In genomic region chr6:77848796-77849195, GRCm38 (mm10) we compare ENCODE assay signal across 21 mouse cellular contexts.
A peak's percentile ranks its signal among the peaks of the same experiment; 100 is the strongest.
DNase-seq lines count a peak whose midpoint lies in the region; ATAC-seq and TF ChIP-seq lines count a peak whose summit lies in the region.
"Had no signal": no experiment of that assay in that cellular context is flagged by ENCODE, and none has a peak within 500 bp of the region (broad histone marks: within the 10 kb centered on the region; RNA-seq: fewer than 3 reads in every experiment).

No protein-coding gene starts in this region.

- no peak overlapping the region for H3K4me2 ChIP-seq in forebrain, postnatal 0 days (ENCODE audit: low read depth)
- no peak overlapping the region for H3K4me2 ChIP-seq in forebrain, embryonic 12.5 days
- H3K4me2 ChIP-seq in midbrain, embryonic 11.5 days: no peak overlapping the region
- no peak overlapping the region for H3K4me2 ChIP-seq in midbrain, embryonic 13.5 days (replicated peaks)
- H3K4me2 ChIP-seq: liver, embryonic 13.5 days; neural tube, embryonic 15.5 days had no signal

- DNase-seq in adrenal gland, adult (ENCODE audit: inconsistent age in 2 of 2, low spot score in 1 of 2): peak; percentile 13 to 72
- DNase-seq in adrenal gland, adult 18-20 months (ENCODE audit: low spot score in 2 of 2): no peak
- DNase-seq in forebrain, postnatal 0 days: no peak
- DNase-seq in midbrain, embryonic 11.5 days (ENCODE audit: low spot score, missing footprints): peak; percentile 81
- peak; percentile 75 for DNase-seq in brain, adult 2 months (ENCODE audit: low read depth, low spot score)
- DNase-seq in urinary bladder, postnatal 4 days (ENCODE audit: low spot score in 2 of 2): no peak
- DNase-seq: gastrocnemius, adult 2 months; heart, postnatal 4 days; kidney, adult 18-20 months; kidney, postnatal 4 days; liver, embryonic 13.5 days; lung, adult 2 months; thymus, adult 2 months; thymus, postnatal 4 days had no signal

- H3K4me1 ChIP-seq in forebrain, postnatal 0 days (ENCODE audit: insufficient read depth): no peaks in the 10 kb centered on the region
- no peaks in the 10 kb centered on the region for H3K4me1 ChIP-seq in forebrain, embryonic 12.5 days
- H3K4me1 ChIP-seq in midbrain, embryonic 11.5 days (ENCODE audit: control insufficient read depth, insufficient read depth, low read length): no peaks in the 10 kb centered on the region
- no peaks in the 10 kb centered on the region for H3K4me1 ChIP-seq in midbrain, embryonic 13.5 days (replicated peaks)
- H3K4me1 ChIP-seq: forebrain, embryonic 10.5 days; heart, embryonic 10.5 days; liver, embryonic 13.5 days had no signal

- no peaks in the 10 kb centered on the region for H3K9me3 ChIP-seq in forebrain, postnatal 0 days (ENCODE audit: low read length)
- no peaks in the 10 kb centered on the region for H3K9me3 ChIP-seq in forebrain, embryonic 12.5 days
- no peaks in the 10 kb centered on the region for H3K9me3 ChIP-seq in midbrain, embryonic 11.5 days (ENCODE audit: control insufficient read depth, low read length)
- H3K9me3 ChIP-seq in midbrain, embryonic 13.5 days: no peaks in the 10 kb centered on the region
- H3K9me3 ChIP-seq: forebrain, embryonic 10.5 days; heart, embryonic 10.5 days; liver, embryonic 13.5 days; neural tube, embryonic 15.5 days had no signal

- peak; percentile 21; the same call in 1 of the 2 replicates for ATAC-seq in forebrain, postnatal 0 days
- ATAC-seq in forebrain, embryonic 12.5 days (ENCODE audit: low FRiP score): no peak
- ATAC-seq in midbrain, embryonic 11.5 days (ENCODE audit: low FRiP score): no peak
- no peak for ATAC-seq in midbrain, embryonic 13.5 days
- ATAC-seq: inflammation-experienced regulatory T-cells, adult 6 months had no signal

- H3K36me3 ChIP-seq in forebrain, postnatal 0 days (ENCODE audit: insufficient read depth): no peaks in the 10 kb centered on the region
- H3K36me3 ChIP-seq in forebrain, embryonic 12.5 days (replicated peaks): no peaks in the 10 kb centered on the region
- H3K36me3 ChIP-seq in midbrain, embryonic 11.5 days (ENCODE audit: control insufficient read depth, insufficient read depth, low read length): no peaks in the 10 kb centered on the region
- H3K36me3 ChIP-seq in midbrain, embryonic 13.5 days: no peaks in the 10 kb centered on the region
- H3K36me3 ChIP-seq: forebrain, embryonic 10.5 days; heart, embryonic 10.5 days; liver, embryonic 13.5 days; neural tube, embryonic 15.5 days had no signal

- TF ChIP-seq CTCF in forebrain, postnatal 0 days (IDR thresholded peaks at IDR 0.05; ENCODE audit: low read depth): no peak

- H3K9ac ChIP-seq in forebrain, postnatal 0 days: no peak overlapping the region
- no peak overlapping the region for H3K9ac ChIP-seq in forebrain, embryonic 12.5 days
- no peak overlapping the region for H3K9ac ChIP-seq in midbrain, embryonic 11.5 days (ENCODE audit: low read length)
- H3K9ac ChIP-seq in midbrain, embryonic 13.5 days (replicated peaks): no peak overlapping the region
- H3K9ac ChIP-seq: liver, embryonic 13.5 days; neural tube, embryonic 15.5 days had no signal

- no peaks in the 10 kb centered on the region for H3K27me3 ChIP-seq in forebrain, postnatal 0 days (ENCODE audit: insufficient read depth, low read length)
- no peaks in the 10 kb centered on the region for H3K27me3 ChIP-seq in forebrain, embryonic 12.5 days
- no peaks in the 10 kb centered on the region for H3K27me3 ChIP-seq in midbrain, embryonic 11.5 days (ENCODE audit: control insufficient read depth, insufficient read depth, low read length)
- no peaks in the 10 kb centered on the region for H3K27me3 ChIP-seq in midbrain, embryonic 13.5 days
- H3K27me3 ChIP-seq: liver, embryonic 13.5 days; neural tube, embryonic 15.5 days had no signal

- H3K4me3 ChIP-seq in forebrain, postnatal 0 days (ENCODE audit: low read depth, low read length): no peak overlapping the region
- H3K4me3 ChIP-seq in forebrain, embryonic 12.5 days (replicated peaks): no peak overlapping the region
- no peak overlapping the region for H3K4me3 ChIP-seq in midbrain, embryonic 11.5 days (ENCODE audit: low read depth, low read length)
- no peak overlapping the region for H3K4me3 ChIP-seq in midbrain, embryonic 13.5 days (replicated peaks)
- H3K4me3 ChIP-seq: forebrain, embryonic 10.5 days; gastrocnemius, adult 2 months; heart, embryonic 10.5 days; liver, embryonic 13.5 days; neural tube, embryonic 15.5 days had no signal

- no peak overlapping the region for H3K27ac ChIP-seq in forebrain, postnatal 0 days (ENCODE audit: low read depth, low read length)
- no peak overlapping the region for H3K27ac ChIP-seq in forebrain, embryonic 12.5 days
- no peak overlapping the region for H3K27ac ChIP-seq in midbrain, embryonic 11.5 days (ENCODE audit: low read depth, low read length)
- no peak overlapping the region for H3K27ac ChIP-seq in midbrain, embryonic 13.5 days
- H3K27ac ChIP-seq: forebrain, embryonic 10.5 days; gastrocnemius, adult 2 months; heart, embryonic 10.5 days; liver, embryonic 13.5 days; neural tube, embryonic 15.5 days; stomach, postnatal 0 days had no signal

Comparison
In these comparisons a context has a peak if more than half of its experiments do, and no peak if none do; other contexts are left out.
1. DNase-seq: peak in adrenal gland, adult (2 of 2), midbrain, embryonic 11.5 days (single experiment) and brain, adult 2 months (single experiment); none in adrenal gland, adult 18-20 months (0 of 2), forebrain, postnatal 0 days (single experiment) and urinary bladder, postnatal 4 days (0 of 2).